8 mouse cellular contexts compared by ENCODE assay signal in the genomic region with DNA sequence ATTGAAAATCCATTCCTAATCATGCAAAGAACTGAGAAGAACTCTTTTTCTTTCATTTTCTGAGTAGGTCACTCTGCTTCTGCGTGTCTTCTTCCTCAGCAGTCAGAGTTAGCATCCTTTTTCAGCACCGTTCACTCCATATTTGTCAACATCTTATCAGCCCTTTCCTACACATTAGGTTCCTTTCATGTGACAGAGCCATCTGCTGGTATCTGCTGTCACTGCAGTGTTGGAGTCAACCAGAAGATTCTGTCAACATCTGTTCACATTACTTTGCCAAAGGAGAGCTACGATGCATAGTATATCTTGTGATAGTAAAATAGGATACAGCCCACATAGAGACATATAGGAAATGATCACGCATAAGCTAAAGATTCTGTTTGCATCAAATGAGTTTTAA.
DNase-seq lines count a peak whose midpoint lies in the region; ATAC-seq and TF ChIP-seq lines count a peak whose summit lies in the region.

No protein-coding gene starts in this region.

- H3K4me2 ChIP-seq in forebrain, embryonic 11.5 days (ENCODE audit: low read depth, low read length, severe bottlenecking) = no peak overlapping the region
- no peak overlapping the region for H3K4me2 ChIP-seq in forebrain, embryonic 14.5 days (ENCODE audit: low read length)
- no peak overlapping the region for H3K4me2 ChIP-seq in liver, postnatal 0 days (ENCODE audit: low read depth, low read length)

- TF ChIP-seq CTCF in liver, postnatal 0 days (IDR thresholded peaks at IDR 0.05; ENCODE audit: low read depth) = peak; percentile 85

- no peaks in the 10 kb centered on the region for H3K36me3 ChIP-seq in forebrain, embryonic 11.5 days (ENCODE audit: control insufficient read depth, insufficient read depth, low read length)
- H3K36me3 ChIP-seq in forebrain, embryonic 10.5 days (replicated peaks) = no peaks in the 10 kb centered on the region
- H3K36me3 ChIP-seq in forebrain, embryonic 14.5 days (ENCODE audit: control insufficient read depth, insufficient read depth, low read length) = no peaks in the 10 kb centered on the region
- H3K36me3 ChIP-seq in liver, postnatal 0 days (replicated peaks; ENCODE audit: insufficient read depth, low read length) = no peaks in the 10 kb centered on the region
- no peaks in the 10 kb centered on the region for H3K36me3 ChIP-seq in splenic B cell, adult 2 months (ENCODE audit: control insufficient read depth, insufficient read depth, low read length, poor library complexity, severe bottlenecking)

- DNase-seq in forebrain, embryonic 11.5 days (ENCODE audit: low spot score) = no peak
- DNase-seq in forebrain, embryonic 10.5 days (ENCODE audit: extremely low spot score, low spot score) = no peak
- peak; percentile 32 for DNase-seq in A20 (ENCODE audit: low read depth, low spot score)
- peak; percentile 85 for DNase-seq in forebrain, embryonic 14.5 days (ENCODE audit: low spot score)
- DNase-seq in large intestine, adult 2 months (ENCODE audit: low read depth, low spot score) = peak; percentile 0
- peak; percentile 39 for DNase-seq in liver, postnatal 0 days
- peak; percentile 13 for DNase-seq in splenic B cell, adult 2 months (ENCODE audit: low read depth, low spot score)

- H3K9me3 ChIP-seq in forebrain, embryonic 11.5 days (ENCODE audit: control insufficient read depth, low read length) = no peaks in the 10 kb centered on the region
- no peaks in the 10 kb centered on the region for H3K9me3 ChIP-seq in forebrain, embryonic 10.5 days
- H3K9me3 ChIP-seq in forebrain, embryonic 14.5 days (replicated peaks; ENCODE audit: control insufficient read depth, low read length) = no peaks in the 10 kb centered on the region
- H3K9me3 ChIP-seq in liver, postnatal 0 days (ENCODE audit: low read length) = no peaks in the 10 kb centered on the region

- peak; percentile 27; the same call in 1 of the 2 replicates for ATAC-seq in forebrain, embryonic 11.5 days (replicated peaks; ENCODE audit: low FRiP score)
- ATAC-seq in cerebellum, adult (ENCODE audit: insufficient number of reproducible peaks, low FRiP score, low TSS enrichment) = peak; percentile 47; the same call in 1 of the 2 replicates
- ATAC-seq in forebrain, embryonic 14.5 days = peak; percentile 73; the same call in 1 of the 2 replicates
- 0 out of 2 replicates have a peak, but pooled peaks have one; percentile 64 for ATAC-seq in liver, postnatal 0 days

- no peaks in the 10 kb centered on the region for H3K4me1 ChIP-seq in forebrain, embryonic 11.5 days (replicated peaks; ENCODE audit: control insufficient read depth, insufficient read depth, low read length)
- peaks cover 8% of the 10 kb centered on the region for H3K4me1 ChIP-seq in forebrain, embryonic 10.5 days
- H3K4me1 ChIP-seq in forebrain, embryonic 14.5 days (ENCODE audit: control insufficient read depth, insufficient read depth, low read length) = no peaks in the 10 kb centered on the region
- no peaks in the 10 kb centered on the region for H3K4me1 ChIP-seq in liver, postnatal 0 days (ENCODE audit: insufficient read depth)

- TF ChIP-seq EP300 in liver, postnatal 0 days (IDR thresholded peaks at IDR 0.05; ENCODE audit: low read depth) = no peak

- no peaks in the 10 kb centered on the region for H3K27me3 ChIP-seq in forebrain, embryonic 11.5 days (ENCODE audit: control insufficient read depth, insufficient read depth, low read length)
- H3K27me3 ChIP-seq in forebrain, embryonic 10.5 days (ENCODE audit: poor library complexity, severe bottlenecking) = no peaks in the 10 kb centered on the region
- H3K27me3 ChIP-seq in forebrain, embryonic 14.5 days (replicated peaks; ENCODE audit: control insufficient read depth, insufficient read depth, low read length) = no peaks in the 10 kb centered on the region
- no peaks in the 10 kb centered on the region for H3K27me3 ChIP-seq in liver, postnatal 0 days (ENCODE audit: insufficient read depth, low read length)
- no peaks in the 10 kb centered on the region for H3K27me3 ChIP-seq in splenic B cell, adult 2 months (ENCODE audit: control insufficient read depth, insufficient read depth, low read length, poor library complexity, severe bottlenecking)

- 54% methylated on average over 4 of the region's 4 CpGs for WGBS in forebrain, embryonic 11.5 days
- WGBS in forebrain, embryonic 10.5 days = 59% methylated on average over 4 of the region's 4 CpGs
- WGBS in forebrain, embryonic 14.5 days = 49% methylated on average over 4 of the region's 4 CpGs
- WGBS in large intestine, adult 2 months = 35% methylated on average over 4 of the region's 4 CpGs
- WGBS in liver, postnatal 0 days (ENCODE audit: insufficient replicate concordance) = 28% methylated on average over 4 of the region's 4 CpGs

- no peak overlapping the region for H3K27ac ChIP-seq in forebrain, embryonic 11.5 days (ENCODE audit: low read depth, low read length)
- H3K27ac ChIP-seq in forebrain, embryonic 10.5 days = no peak overlapping the region
- H3K27ac ChIP-seq in forebrain, embryonic 14.5 days (ENCODE audit: low read depth, low read length) = no peak overlapping the region
- H3K27ac ChIP-seq in liver, postnatal 0 days (ENCODE audit: low read depth) = no peak overlapping the region

- no peak overlapping the region for H3K4me3 ChIP-seq in forebrain, embryonic 11.5 days (ENCODE audit: low read depth, low read length)
- no peak overlapping the region for H3K4me3 ChIP-seq in forebrain, embryonic 10.5 days
- H3K4me3 ChIP-seq in forebrain, embryonic 14.5 days (ENCODE audit: low read depth, low read length) = no peak overlapping the region
- no peak overlapping the region for H3K4me3 ChIP-seq in liver, postnatal 0 days (ENCODE audit: low read depth, low read length)

- no peak overlapping the region for H3K9ac ChIP-seq in forebrain, embryonic 11.5 days (ENCODE audit: low read length)
- no peak overlapping the region for H3K9ac ChIP-seq in forebrain, embryonic 14.5 days (ENCODE audit: low read length)
- no peak overlapping the region for H3K9ac ChIP-seq in liver, postnatal 0 days (replicated peaks)

Comparison
In these comparisons a context has a peak if more than half of its experiments do, and no peak if none do; other contexts are left out.
1. DNase-seq: peak in A20 (single experiment), forebrain, embryonic 14.5 days (single experiment), large intestine, adult 2 months (single experiment), liver, postnatal 0 days (single experiment) and splenic B cell, adult 2 months (single experiment); none in forebrain, embryonic 11.5 days (single experiment) and forebrain, embryonic 10.5 days (single experiment).
2. Peak in every context shown above with its lines, with median percentiles within 50 percentile points of each other: ATAC-seq.